Mouse (Mus musculus) left cerebral cortex, adult 2 months (tissue): ENCODE measurements at regions not wholly inside any gene's neighbourhood (a gene's known extent, or its start where the extent isn't known, plus 50 kb on each side); places are given as distances from the start of the nearest gene placed in this dataset.
"Not testable (repeated sequence)": the region's sequence is repeated elsewhere in the genome, so short reads cannot be mapped to it uniquely, and the experiment has no call there.

Experiments used
- DNase-seq, 2 experiments: peaks; one replicate each; pipeline ENCODE4 v3.0.0; 2021 to 2022; ENCODE audit warnings: low spot score in 2 of 2, mixed read lengths in 1 of 2; ENCODE audit errors: extremely low spot score in 1 of 2
- H3K27ac ChIP-seq: fragments of 200-600 bp; 2 replicates; pipeline ENCODE4 v1.8.1; 2022
- H3K4me3 ChIP-seq: fragments of 200-600 bp; 2 replicates; pipeline ENCODE4 v1.8.1; 2022
- CTCF ChIP-seq: fragments of 200-600 bp; IDR thresholded peaks from 2 replicates; pipeline ENCODE4 v1.8.1; 2022; ENCODE audit warnings: antibody characterized with exemption, mild to moderate bottlenecking, moderate library complexity
- intact Hi-C: fragments of 180-260 bp; cut with DNase I; formaldehyde crosslinking; loops from one replicate; pipeline ENCODE4 v1.15.1; 2025

- intact Hi-C loops = no loop called here
- Histone ChIP-seq H3K4me3 (no peak overlapping the region), H3K27ac (no peak overlapping the region)
- no peak for TF ChIP-seq CTCF
- DNase-seq = no peak
Observed at GRCm38 (mm10) chr4:153631161-153631560, 148.6 kb upstream of the Ajap1 start.

GRCm38 (mm10) chr4:153632056-153632455 lies 149.4 kb upstream of the Ajap1 start:
- no peak for TF ChIP-seq CTCF
- no peak overlapping the region for H3K4me3 ChIP-seq
- H3K27ac ChIP-seq = no peak overlapping the region
- DNase-seq = no peak
- intact Hi-C loops = no loop called here

GRCm38 (mm10) chr4:153632551-153632950 lies 149.9 kb upstream of the Ajap1 start:
- Histone ChIP-seq H3K27ac (no peak overlapping the region), H3K4me3 (no peak overlapping the region)
- DNase-seq = no peak
- intact Hi-C loops = no loop called here
- no peak for TF ChIP-seq CTCF

GRCm38 (mm10) chr4:153633260-153633659 lies 150.6 kb upstream of the Ajap1 start:
- Histone ChIP-seq H3K4me3 (no peak overlapping the region), H3K27ac (peak overlapping the region; percentile 40; the same call in 1 of the 2 replicates)
- intact Hi-C loops = no loop called here
- DNase-seq = peak in 1 of 2 experiments; percentile 19
- no peak for TF ChIP-seq CTCF

GRCm38 (mm10) chr4:153634221-153634881 lies 151.7 kb upstream of the Ajap1 start:
- no peak for DNase-seq
- no peak for TF ChIP-seq CTCF
- Histone ChIP-seq H3K4me3 (no peak overlapping the region), H3K27ac (peak overlapping the region; percentile 40; the same call in 1 of the 2 replicates)
- intact Hi-C loops = no loop called here

GRCm38 (mm10) chr4:153637989-153638388 lies 155.4 kb upstream of the Ajap1 start:
- no peak overlapping the region for H3K4me3 ChIP-seq
- no peak for TF ChIP-seq CTCF
- H3K27ac ChIP-seq = no peak overlapping the region
- intact Hi-C loops = no loop called here
- DNase-seq = no peak

GRCm38 (mm10) chr4:153651849-153652248 lies 169.2 kb upstream of the Ajap1 start:
- Histone ChIP-seq H3K4me3 (no peak overlapping the region), H3K27ac (peak overlapping the region; percentile 17; the same call in 1 of the 2 replicates)
- no peak for TF ChIP-seq CTCF
- intact Hi-C loops = no loop called here
- no peak for DNase-seq

GRCm38 (mm10) chr4:153652841-153653240 lies 170.2 kb upstream of the Ajap1 start:
- Histone ChIP-seq H3K4me3 (no peak overlapping the region), H3K27ac (peak overlapping the region; percentile 66; the same call in 1 of the 2 replicates)
- intact Hi-C loops = no loop called here
- peak; percentile 45 to 48 for DNase-seq
- TF ChIP-seq CTCF = no peak

GRCm38 (mm10) chr4:153662731-153663130 lies 180.1 kb upstream of the Ajap1 start:
- DNase-seq = no peak
- intact Hi-C loops = no loop called here
- no peak for TF ChIP-seq CTCF
- H3K4me3 ChIP-seq = no peak overlapping the region
- H3K27ac ChIP-seq = no peak overlapping the region

GRCm38 (mm10) chr4:153666626-153667236 lies 184.1 kb upstream of the Ajap1 start:
- H3K4me3 ChIP-seq, DNase-seq, intact Hi-C loops, H3K27ac ChIP-seq: not testable (repeated sequence)

GRCm38 (mm10) chr4:153669070-153669469 lies 186.5 kb upstream of the Ajap1 start:
- no peak for TF ChIP-seq CTCF
- intact Hi-C loops = no loop called here
- DNase-seq = no peak
- H3K27ac ChIP-seq = no peak overlapping the region
- no peak overlapping the region for H3K4me3 ChIP-seq

GRCm38 (mm10) chr4:153670216-153670615 lies 187.6 kb upstream of the Ajap1 start:
- intact Hi-C loops = no loop called here

GRCm38 (mm10) chr4:153675431-153675830 lies 192.8 kb upstream of the Ajap1 start:
- Histone ChIP-seq H3K27ac (no peak overlapping the region), H3K4me3 (no peak overlapping the region)
- DNase-seq = no peak
- TF ChIP-seq CTCF = no peak
- intact Hi-C loops = no loop called here

More at GRCm38 (mm10) chr4:153670216-153670615, 187.6 kb upstream of the Ajap1 start:
- H3K4me3 ChIP-seq = no peak overlapping the region
- no peak overlapping the region for H3K27ac ChIP-seq
- DNase-seq = no peak
- no peak for TF ChIP-seq CTCF
